Mouse (Mus musculus) lung, postnatal 4 days (tissue): ENCODE data around the gene Slc22a14.
"Not testable (repeated sequence)": the region's sequence is repeated elsewhere in the genome, so short reads cannot be mapped to it uniquely, and the experiment has no call there.

ENCODE experiments used
- DNase-seq, 2 experiments: peaks; one replicate each; pipeline ENCODE4 v3.0.0; 2021

Slc22a14 gene

GRCm38 (mm10) chr9:119365284-119365683, at the start of gene Slc22a14:
Slc22a14 (minus strand) TSS chr9:119365553.
- peak in 1 of 2 experiments; percentile 39 for DNase-seq

GRCm38 (mm10) chr9:119409864-119410263, 44.5 kb upstream of the Slc22a14 start:
- DNase-seq, result no peak

- DNase-seq, result no peak
These were observed 43.7 kb upstream of the Slc22a14 start for GRCm38 (mm10) chr9:119408898-119409664.

- no peak for DNase-seq
These were observed 42.5 kb upstream of the Slc22a14 start for GRCm38 (mm10) chr9:119407884-119408283.

DNA sequence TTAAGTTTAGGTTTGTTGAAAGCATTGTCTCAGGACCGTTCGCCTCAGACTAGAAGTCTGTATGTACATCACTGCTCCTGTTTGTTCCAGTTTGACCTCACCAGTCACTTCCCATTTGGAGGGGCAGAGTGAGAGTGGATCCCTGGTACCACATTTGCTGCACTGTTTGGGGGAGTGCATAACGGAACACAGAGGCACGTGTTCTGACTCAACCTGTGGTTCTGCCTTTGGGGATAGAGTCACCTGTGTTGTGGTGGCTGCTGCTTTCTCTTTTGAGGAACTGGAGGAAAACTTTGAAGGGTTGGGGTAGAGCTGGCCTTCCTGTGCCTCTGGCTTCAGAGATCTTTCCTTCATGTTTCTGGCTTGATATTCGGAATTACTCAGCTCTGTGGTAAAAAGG, 38.7 kb upstream of the Slc22a14 start:
- no peak for DNase-seq

DNA sequence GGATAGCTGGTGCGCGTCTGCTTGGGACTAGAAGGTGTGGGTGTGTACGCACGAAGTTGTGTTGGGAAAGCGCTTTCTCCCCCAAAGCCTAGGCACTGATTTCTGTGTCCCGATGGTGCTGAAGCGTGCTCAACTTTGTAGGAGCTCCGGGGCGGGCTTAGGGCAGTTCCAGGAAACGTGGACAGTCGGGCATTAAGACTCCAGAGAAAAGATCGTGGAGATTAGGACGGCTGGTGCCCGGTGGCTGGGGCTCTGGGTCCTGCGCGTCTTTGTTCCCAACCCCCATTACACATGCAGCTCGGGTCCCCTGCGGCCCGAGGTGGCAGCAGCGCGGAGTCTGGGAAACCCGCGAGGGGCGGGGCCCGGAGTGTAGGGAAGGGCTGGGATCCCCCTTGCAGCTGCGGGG, 37.9 kb upstream of the Slc22a14 start:
- peak; percentile 35 to 63 for DNase-seq

- DNase-seq, result peak; percentile 56 to 74
These were observed 37.2 kb upstream of the Slc22a14 start for GRCm38 (mm10) chr9:119402253-119403235.

DNA sequence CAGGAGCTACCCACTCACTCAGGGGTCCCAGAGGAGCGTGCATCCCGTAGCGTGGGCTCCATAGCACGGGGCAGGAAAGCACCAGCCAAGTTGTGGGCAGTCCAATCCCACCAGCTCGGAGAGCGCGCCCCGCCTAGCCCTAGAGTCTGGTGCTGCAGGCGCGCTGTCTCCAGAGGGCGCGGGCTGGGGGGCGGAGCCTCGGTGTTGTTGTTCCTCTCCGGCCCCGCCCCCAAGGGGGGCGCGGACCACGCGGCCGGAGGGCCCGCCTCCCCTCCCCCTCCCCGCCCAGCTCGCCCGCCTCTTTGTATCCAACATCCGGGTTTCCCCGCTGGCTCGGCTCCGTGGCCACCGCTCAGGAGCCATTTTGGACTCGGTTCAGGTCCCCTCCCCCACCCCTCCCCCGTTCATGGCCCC, 36.5 kb upstream of the Slc22a14 start, which contains the start of gene Acvr2b:
TSS of gene Acvr2b (plus strand) at position 318 of the 414 bp plus-strand sequence.
- DNase-seq, result peak; percentile 96 to 98

GRCm38 (mm10) chr9:119401351-119401750, 36.0 kb upstream of the Slc22a14 start:
- DNase-seq, result peak in 1 of 2 experiments; percentile 20

- no peak for DNase-seq
These were observed 29.5 kb upstream of the Slc22a14 start for GRCm38 (mm10) chr9:119394808-119395207.

GRCm38 (mm10) chr9:119390214-119390613, 24.9 kb upstream of the Slc22a14 start:
- DNase-seq, result no peak

DNA sequence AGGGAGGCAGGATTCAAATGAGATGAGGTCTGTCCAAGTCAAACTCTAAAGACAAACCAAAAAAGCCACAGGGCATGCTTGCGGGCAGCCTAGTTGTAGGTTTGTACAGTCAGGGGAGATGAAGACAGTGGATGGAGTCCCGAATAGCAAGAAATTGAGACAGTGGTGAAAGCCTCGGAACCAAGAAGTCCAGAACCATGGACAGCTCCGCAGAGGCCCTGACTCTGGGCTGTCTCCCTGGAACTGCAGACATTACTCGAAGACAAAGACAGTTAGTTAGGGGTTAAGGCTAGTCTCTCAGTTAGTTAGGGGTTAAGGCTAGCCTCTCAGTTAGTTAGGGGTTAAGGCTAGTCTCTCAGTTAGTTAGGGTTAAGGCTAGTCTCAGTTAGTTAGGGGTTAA, 23.6 kb upstream of the Slc22a14 start:
- DNase-seq, result peak in 1 of 2 experiments; percentile 20

DNA sequence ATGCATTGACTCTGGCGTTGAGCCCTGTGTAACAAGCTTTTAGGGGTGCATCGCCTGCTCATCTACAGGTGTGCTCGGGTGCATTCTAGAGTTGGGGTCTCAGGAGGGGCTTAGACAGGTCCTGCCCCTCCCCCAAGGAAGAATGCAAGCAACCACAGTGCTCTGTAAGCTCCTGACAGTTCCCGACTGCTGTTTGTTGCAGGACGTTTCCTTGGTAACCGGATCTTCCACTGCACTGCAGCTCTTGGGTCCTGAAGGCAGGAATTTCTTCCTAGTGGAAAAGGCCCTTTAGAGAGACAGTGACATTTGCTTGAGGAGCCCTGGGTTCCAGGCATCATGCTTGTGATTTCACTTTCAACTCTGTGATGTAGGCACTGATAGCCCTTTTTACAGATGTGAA, 17.2 kb upstream of the Slc22a14 start:
- no peak for DNase-seq

DNA sequence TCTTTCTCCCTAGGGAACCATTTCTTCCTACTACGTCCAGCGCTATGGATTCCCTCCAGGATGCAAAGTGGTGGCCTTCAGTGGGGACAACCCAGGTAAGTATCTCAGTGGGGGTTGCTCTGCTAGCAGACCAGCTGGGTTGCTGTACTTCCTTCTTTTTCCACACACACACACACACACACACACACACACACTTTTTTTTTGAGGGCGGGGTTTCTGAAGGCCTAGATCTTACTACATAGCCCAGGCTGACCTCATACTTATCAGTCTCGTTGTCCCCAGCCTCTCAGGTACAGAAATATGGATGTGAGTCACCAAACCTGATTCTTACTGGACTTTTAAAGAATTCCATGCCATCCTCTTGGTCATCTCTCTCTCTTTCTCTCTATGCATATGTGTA, 12.9 kb upstream of the Slc22a14 start:
- no peak for DNase-seq

- no peak for DNase-seq
These were observed 10.2 kb upstream of the Slc22a14 start for GRCm38 (mm10) chr9:119375556-119375955.

GRCm38 (mm10) chr9:119375008-119375407, 9.7 kb upstream of the Slc22a14 start:
- DNase-seq, result no peak

- no peak for DNase-seq
These were observed 5.9 kb upstream of the Slc22a14 start for GRCm38 (mm10) chr9:119371251-119371650.

DNA sequence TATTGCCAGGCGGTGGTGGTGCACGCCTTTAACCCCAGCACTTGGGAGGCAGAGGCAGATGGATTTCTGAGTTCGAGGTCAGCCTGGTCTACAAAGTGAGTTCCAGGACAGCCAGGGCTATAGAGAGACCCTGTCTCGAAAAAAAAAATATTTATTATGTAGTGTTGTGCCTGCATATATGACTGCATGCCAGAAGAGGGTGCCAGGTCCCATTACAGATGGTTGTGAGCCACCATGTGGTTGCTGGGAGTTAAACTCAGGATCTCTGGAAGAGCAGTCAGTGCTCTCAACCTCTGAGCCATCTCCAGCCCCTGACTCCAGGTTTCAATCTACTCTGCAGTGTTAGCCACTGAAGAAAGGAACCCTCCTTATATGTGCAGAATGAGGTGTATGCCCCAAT, 5.4 kb upstream of the Slc22a14 start:
- DNase-seq, result not testable (repeated sequence)

DNA sequence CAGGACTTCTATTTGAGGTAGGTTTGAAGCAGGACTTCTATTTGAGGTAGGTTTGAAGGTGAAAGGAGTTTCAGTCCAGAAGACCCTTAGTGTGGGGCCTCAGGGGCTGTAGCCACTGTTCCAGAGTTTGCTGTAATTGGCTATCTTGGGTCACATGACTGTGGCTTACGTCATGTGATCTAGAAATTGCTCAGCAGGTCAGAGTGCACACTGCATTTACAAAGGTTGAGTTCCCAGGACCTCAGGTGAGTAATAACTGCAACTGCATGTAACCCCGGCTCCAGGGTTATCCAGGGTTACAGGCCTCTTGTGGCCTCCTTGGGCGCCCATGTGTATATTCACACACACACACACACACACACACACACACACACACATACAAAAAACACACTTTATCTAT, 3.0 kb upstream of the Slc22a14 start:
- no peak for DNase-seq

GRCm38 (mm10) chr9:119363229-119363628, 2.1 kb downstream of the Slc22a14 start:
- DNase-seq, result no peak

DNA sequence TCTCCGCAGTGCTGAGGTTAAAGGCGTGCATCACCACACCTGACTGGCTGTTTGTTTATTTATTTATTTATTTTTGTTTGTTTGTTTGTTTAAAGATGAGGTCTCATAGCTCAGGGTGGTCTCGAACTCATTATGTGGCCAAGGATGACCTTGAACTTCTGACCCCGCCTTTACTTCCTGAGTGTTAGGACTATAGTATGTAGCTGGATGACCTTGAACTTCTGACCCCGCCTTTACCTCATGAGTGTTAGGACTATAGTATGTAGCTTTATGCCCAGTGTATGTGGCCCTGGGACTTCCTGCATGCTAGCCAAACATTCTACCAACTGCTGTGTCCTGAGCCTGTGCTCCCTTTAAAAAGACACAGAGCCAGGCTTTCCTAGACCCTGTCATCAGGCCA, 3.9 kb downstream of the Slc22a14 start:
- no peak for DNase-seq

DNA sequence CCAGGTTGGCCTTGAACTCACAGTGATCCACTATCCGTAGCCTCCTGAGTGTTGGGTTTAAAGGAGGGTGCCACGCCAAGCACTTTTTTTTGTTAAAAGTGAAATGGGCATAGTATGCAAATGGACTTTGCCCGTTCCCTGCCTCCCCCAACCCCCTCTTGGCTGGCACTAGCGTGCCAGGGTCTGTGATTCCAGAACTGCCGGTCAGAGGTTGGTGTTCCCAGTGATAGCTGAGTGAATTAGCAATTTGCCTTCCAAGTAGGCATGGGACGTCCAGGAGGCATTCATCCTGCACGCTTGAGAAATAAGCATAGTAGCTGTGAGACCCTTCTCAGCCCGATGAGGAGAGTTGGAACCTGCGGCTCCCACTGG, 7.3 kb downstream of the Slc22a14 start:
- DNase-seq, result no peak

DNA sequence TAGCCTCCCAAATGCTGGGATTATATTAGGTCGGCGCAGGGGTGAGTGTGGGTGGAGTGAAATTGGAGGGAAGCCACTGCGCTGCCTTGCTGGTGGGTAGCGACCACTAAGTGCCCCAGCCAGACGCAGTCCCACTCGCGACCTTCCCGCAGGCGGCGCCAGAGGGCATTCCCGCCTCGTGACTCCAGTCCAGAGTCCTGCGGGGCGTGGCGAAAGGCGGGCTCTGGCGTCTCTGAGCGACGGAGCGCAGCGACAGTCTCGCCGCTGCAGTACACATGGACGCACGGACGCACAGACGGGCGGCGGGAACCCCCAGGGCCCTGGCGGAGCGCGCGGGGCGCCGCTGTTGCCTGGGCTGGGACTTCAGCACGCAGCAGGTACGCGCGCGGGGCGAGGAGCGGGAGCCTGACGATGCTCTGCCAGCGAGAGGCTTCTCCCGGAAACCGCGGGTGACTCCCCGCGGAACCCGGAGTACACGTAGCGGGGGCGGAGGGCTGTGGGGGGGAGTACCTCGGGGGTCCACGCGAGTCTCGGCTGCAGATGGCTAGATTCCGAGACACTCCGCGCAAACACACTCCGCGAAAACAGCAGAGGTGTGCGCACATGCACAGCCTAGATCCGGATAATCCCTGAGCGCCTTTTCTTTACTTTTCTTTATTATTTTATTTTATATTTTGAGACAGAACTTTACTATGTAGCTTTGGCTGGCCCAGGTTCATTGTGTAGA, 7.9 kb downstream of the Slc22a14 start, which contains the start of gene Xylb:
TSS of gene Xylb (plus strand) at position 51 of the 727 bp plus-strand sequence.
- DNase-seq, result peak; percentile 94 to 95
